Mouse (Mus musculus) hindbrain, embryonic 13.5 days (tissue): Measurements from ENCODE around the gene Olfml2b. TPM values are rescaled to one million over a fixed set of nuclear protein-coding genes. Genes with fewer than 3 reads are reported as not detected.

Experiments used
- ATAC-seq: fragments of 200-750 bp; cut with Nextera tagmentation; 2 replicates; pipeline ENCODE4 v1.8.0; 2017; ENCODE audit warnings: moderate TSS enrichment; ENCODE audit not compliant: low FRiP score
- H3K27ac ChIP-seq: fragments of 300-500 bp; sonication (generic); 2 replicates; pipeline ENCODE4 v1.5.1; 2015; ENCODE audit warnings: inconsistent platforms, mild to moderate bottlenecking, moderate library complexity
- H3K27me3 ChIP-seq: fragments of 300-500 bp; sonication (generic); 2 replicates; pipeline ENCODE4 v1.6.1; 2015; ENCODE audit warnings: mild to moderate bottlenecking, inconsistent platforms
- H3K36me3 ChIP-seq: fragments of 300-500 bp; sonication (generic); 2 replicates; pipeline ENCODE4 v1.6.1; 2015; ENCODE audit warnings: mild to moderate bottlenecking, inconsistent platforms
- H3K4me1 ChIP-seq: fragments of 300-500 bp; sonication (generic); replicated peaks from 2 replicates; pipeline ENCODE4 v1.6.1; 2015; ENCODE audit warnings: inconsistent platforms
- H3K4me2 ChIP-seq: fragments of 300-500 bp; sonication (generic); 2 replicates; pipeline ENCODE4 v1.6.1; 2015; ENCODE audit warnings: inconsistent platforms, mild to moderate bottlenecking, moderate library complexity
- H3K4me3 ChIP-seq: fragments of 300-500 bp; sonication (generic); 2 replicates; pipeline ENCODE4 v1.5.1; 2015; ENCODE audit warnings: mild to moderate bottlenecking, inconsistent platforms
- H3K9ac ChIP-seq: fragments of 300-500 bp; sonication (generic); 2 replicates; pipeline ENCODE4 v1.6.1; 2015; ENCODE audit warnings: mild to moderate bottlenecking, inconsistent platforms
- H3K9me3 ChIP-seq: fragments of 300-500 bp; sonication (generic); 2 replicates; pipeline ENCODE4 v1.6.1; 2016; ENCODE audit warnings: inconsistent platforms
- WGBS: fragments of 180-500 bp; shearing (Covaris S2); methylation state at CpG from one replicate; pipeline ENCODE4 v1.1.7; 2015; 5-methylcytosine and 5-hydroxymethylcytosine counted together
- polyA plus RNA-seq: library from polyadenylated mRNA; unstranded; fragments of >200 nt; fragmentation: Nextera tagmentation; extraction: Ambion mirVana; gene quantifications from 2 replicates; pipeline ENCODE4 v1.2.1, GENCODE M21; 2015

Olfml2b gene
- polyA plus RNA-seq = 5.2 and 6.1 TPM in 2 replicates

DNA sequence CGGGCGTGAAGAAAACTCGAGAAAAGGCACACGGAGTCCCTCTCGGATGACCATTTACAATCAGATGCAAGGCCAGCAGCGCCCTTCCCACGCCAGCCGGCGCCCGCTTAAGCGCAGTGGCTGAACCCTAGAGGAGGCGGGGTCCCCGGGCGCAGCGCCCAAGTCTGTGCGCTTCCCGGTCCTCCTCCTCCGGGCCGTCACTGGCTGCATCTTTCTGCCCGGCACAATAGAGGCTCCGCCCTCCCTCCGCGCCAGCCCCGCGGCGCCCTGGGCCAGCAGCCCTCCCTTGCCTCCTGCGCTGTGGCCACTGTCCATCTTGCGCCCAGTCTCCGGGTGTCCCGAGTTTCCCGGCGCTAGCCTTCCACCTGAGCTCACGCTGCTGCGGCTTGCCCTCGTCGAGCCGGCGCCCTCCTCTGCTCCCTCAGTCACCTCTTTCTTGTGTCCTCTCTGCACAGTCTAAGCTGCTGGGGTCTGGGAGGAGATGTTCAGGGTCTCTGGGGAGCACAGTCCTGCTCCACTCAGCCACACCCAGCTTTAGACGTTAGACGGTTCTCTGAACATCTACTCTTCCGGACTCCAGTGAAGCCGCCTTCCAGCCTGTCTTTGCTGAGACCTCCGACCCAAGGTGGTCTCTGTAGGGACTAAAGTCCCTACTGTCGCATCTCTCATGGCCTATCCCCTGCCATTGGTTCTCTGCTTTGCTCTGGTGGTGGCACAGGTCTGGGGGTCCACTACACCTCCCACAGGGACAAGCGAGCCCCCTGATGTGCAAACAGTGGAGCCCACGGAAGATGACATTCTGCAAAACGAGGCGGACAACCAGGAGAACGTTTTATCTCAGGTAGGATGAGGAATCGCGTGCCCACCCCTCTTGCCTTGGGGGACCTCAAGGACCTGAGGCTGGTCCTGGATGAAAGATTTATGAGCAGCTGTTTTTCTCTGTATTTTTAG is at the start of gene Olfml2b:
Olfml2b (plus strand) TSS at position 278 of the 951 bp plus-strand sequence.
- Histone ChIP-seq H3K4me3 (peak within 1 kb of the TSS; percentile 53), H3K4me1 (peaks cover 32% of the 10 kb centered on the region), H3K27ac (peak within 1 kb of the TSS; percentile 18; the same call in 1 of the 2 replicates), H3K27me3 (no peaks in the 10 kb centered on the region), H3K4me2 (peak within 1 kb of the TSS; percentile 83), H3K36me3 (peaks cover 3% of the 10 kb centered on the region; the same call in 1 of the 2 replicates), H3K9me3 (no peaks in the 10 kb centered on the region), H3K9ac (peak within 1 kb of the TSS; percentile 72)
- ATAC-seq = peak; percentile 96
- 14% methylated on average over 51 of the region's 51 CpGs for WGBS

GRCm38 (mm10) chr1:170594575-170594974 is 49.8 kb upstream of the Olfml2b start:
- WGBS = 97% methylated on average over 7 of the region's 7 CpGs
- ATAC-seq = no peak
- H3K27ac ChIP-seq = no peak overlapping the region
- no peak overlapping the region for H3K4me3 ChIP-seq
- no peaks in the 10 kb centered on the region for H3K36me3 ChIP-seq
- H3K27me3 ChIP-seq = peaks cover 13% of the 10 kb centered on the region
- peaks cover 2% of the 10 kb centered on the region; the same call in 1 of the 2 replicates for H3K4me1 ChIP-seq
- no peak overlapping the region for H3K9ac ChIP-seq
- H3K9me3 ChIP-seq = 0 out of 2 replicates have a peak, but pooled peaks cover 2% of the 10 kb centered on the region
- no peak overlapping the region for H3K4me2 ChIP-seq

GRCm38 (mm10) chr1:170605228-170606001 is 38.9 kb upstream of the Olfml2b start:
- no peak overlapping the region for H3K9ac ChIP-seq
- no peaks in the 10 kb centered on the region for H3K9me3 ChIP-seq
- no peak overlapping the region for H3K4me2 ChIP-seq
- H3K4me3 ChIP-seq = no peak overlapping the region
- no peaks in the 10 kb centered on the region for H3K27me3 ChIP-seq
- no peaks in the 10 kb centered on the region for H3K36me3 ChIP-seq
- H3K4me1 ChIP-seq = no peaks in the 10 kb centered on the region
- H3K27ac ChIP-seq = no peak overlapping the region
- ATAC-seq = no peak
- 83% methylated on average over 21 of the region's 21 CpGs for WGBS

DNA sequence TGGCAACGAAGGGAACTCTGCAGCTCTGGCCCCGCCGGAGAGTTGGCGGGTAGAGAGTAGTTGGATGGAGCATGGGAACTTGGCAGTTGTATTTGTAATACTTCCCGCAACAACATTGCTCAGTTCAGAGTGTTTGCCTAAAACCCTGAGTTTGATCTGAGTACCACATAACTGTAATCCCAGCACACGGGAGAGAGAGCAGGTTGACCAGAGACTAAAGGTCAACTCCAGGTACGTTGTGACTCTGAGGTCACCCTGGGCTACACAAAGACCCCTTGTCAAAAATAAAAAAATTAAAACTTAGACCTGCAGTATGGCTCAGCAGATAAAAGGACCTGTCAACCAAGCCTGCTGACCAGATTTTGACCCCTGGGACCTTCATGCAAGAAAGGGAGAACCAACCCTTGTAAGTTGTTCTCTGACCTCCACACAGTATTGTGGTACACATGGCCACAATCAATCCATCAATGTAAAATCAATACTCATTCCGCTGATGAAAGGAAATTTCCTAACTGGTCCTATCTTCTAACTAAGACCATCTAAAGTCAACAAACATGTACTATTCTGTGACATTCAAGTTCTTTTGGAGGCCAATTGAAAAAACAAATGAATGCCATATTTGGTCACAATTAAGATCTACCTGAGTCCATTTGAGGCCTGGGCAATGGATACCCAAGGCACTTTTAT is 37.0 kb upstream of the Olfml2b start:
- 95% methylated on average over 8 of the region's 8 CpGs for WGBS
- H3K4me2 ChIP-seq = no peak overlapping the region
- no peak overlapping the region for H3K4me3 ChIP-seq
- H3K9ac ChIP-seq = no peak overlapping the region
- H3K4me1 ChIP-seq = no peaks in the 10 kb centered on the region
- H3K27ac ChIP-seq = no peak overlapping the region
- no peaks in the 10 kb centered on the region for H3K27me3 ChIP-seq
- no peak for ATAC-seq
- no peaks in the 10 kb centered on the region for H3K9me3 ChIP-seq
- H3K36me3 ChIP-seq = no peaks in the 10 kb centered on the region

DNA sequence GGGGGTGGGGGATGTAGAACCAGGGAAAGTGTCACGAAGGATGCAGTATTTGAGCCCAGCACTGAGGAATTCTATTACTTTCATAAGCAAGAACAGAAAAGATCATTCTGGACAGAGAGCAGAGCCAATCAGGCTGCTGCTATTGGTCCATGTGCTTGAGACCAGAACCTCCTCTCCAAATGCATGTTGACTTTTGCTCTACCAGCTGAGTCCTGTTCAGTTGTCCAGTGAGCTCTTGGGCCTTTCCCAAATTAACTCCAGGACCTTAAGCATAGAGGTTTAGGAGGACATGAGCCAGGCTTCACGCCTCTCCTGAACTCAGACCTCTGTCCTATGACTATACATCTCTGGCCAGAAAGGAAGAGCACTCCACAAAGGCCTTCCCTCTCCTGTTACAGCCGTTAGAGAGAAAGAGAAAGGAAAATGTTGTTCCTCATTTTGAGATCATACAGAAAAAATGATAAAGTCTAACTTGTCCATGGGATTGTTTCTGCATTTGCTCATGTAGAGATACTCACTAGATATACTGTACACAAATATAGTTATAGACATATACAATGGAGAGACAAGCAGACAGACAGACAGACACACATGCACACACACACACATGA is 35.8 kb upstream of the Olfml2b start:
- no peaks in the 10 kb centered on the region for H3K9me3 ChIP-seq
- H3K27me3 ChIP-seq = no peaks in the 10 kb centered on the region
- no peak overlapping the region for H3K4me3 ChIP-seq
- no peaks in the 10 kb centered on the region for H3K36me3 ChIP-seq
- 0 out of 2 replicates have a peak, but pooled peaks cover 2% of the 10 kb centered on the region for H3K4me1 ChIP-seq
- no peak overlapping the region for H3K4me2 ChIP-seq
- WGBS = 88% methylated on average over 3 of the region's 3 CpGs
- H3K9ac ChIP-seq = no peak overlapping the region
- no peak overlapping the region for H3K27ac ChIP-seq
- ATAC-seq = no peak

DNA sequence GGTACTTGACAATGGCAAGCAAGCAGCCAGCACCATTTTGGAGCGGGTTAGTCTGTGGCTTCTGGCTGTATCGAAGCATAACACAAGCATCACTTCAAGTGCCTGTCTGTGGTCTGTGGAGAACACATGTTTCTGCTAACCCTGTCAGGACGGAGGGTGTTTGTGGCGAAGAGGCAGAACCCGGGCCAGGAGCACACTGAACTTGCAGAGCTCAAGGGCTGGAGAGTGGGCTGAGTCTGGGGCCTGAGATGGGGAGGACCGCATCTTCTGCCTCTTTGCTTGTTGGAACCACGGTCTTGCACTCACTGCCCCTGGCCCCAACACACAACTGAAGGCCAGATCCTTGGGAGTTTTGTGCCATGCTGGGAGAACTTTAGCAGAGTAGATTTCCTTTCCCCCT is 34.5 kb upstream of the Olfml2b start:
- Histone ChIP-seq H3K27ac (no peak overlapping the region), H3K4me2 (no peak overlapping the region), H3K4me1 (0 out of 2 replicates have a peak, but pooled peaks cover 2% of the 10 kb centered on the region), H3K9me3 (no peaks in the 10 kb centered on the region), H3K27me3 (no peaks in the 10 kb centered on the region), H3K4me3 (no peak overlapping the region), H3K9ac (no peak overlapping the region), H3K36me3 (no peaks in the 10 kb centered on the region)
- 91% methylated on average over 7 of the region's 7 CpGs for WGBS
- no peak for ATAC-seq

DNA sequence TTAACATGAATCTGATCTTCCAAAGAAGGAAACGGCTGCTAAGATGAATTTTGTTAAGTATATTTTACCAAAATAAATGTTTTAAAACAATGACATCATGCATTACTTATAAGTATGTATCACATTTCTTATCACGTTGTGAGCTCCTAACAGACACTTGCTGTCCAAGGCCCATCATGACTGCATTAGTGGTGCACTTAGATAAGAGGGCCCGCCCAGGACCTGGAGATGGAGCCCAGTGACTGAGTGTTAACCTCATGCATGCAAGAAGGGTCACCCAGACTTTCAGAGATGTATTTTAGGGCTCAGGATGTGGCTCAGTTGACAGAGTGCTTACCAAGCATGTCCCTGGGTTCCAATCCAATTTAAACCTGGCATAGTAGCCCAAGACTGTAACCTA is 34.0 kb upstream of the Olfml2b start:
- Histone ChIP-seq H3K36me3 (no peaks in the 10 kb centered on the region), H3K4me2 (no peak overlapping the region), H3K4me3 (no peak overlapping the region), H3K27me3 (no peaks in the 10 kb centered on the region), H3K4me1 (0 out of 2 replicates have a peak, but pooled peaks cover 2% of the 10 kb centered on the region), H3K27ac (no peak overlapping the region), H3K9ac (no peak overlapping the region), H3K9me3 (no peaks in the 10 kb centered on the region)
- 92% methylated on average over 3 of the region's 3 CpGs for WGBS
- ATAC-seq = no peak

- no peak overlapping the region for H3K27ac ChIP-seq
- no peak overlapping the region for H3K9ac ChIP-seq
- H3K9me3 ChIP-seq = no peaks in the 10 kb centered on the region
- WGBS = 93% methylated on average over 3 of the region's 3 CpGs
- H3K4me1 ChIP-seq = 0 out of 2 replicates have a peak, but pooled peaks cover 2% of the 10 kb centered on the region
- ATAC-seq = no peak
- no peaks in the 10 kb centered on the region for H3K27me3 ChIP-seq
- no peaks in the 10 kb centered on the region for H3K36me3 ChIP-seq
- no peak overlapping the region for H3K4me3 ChIP-seq
- no peak overlapping the region for H3K4me2 ChIP-seq
These were observed 33.6 kb upstream of the Olfml2b start for GRCm38 (mm10) chr1:170610695-170611094.

DNA sequence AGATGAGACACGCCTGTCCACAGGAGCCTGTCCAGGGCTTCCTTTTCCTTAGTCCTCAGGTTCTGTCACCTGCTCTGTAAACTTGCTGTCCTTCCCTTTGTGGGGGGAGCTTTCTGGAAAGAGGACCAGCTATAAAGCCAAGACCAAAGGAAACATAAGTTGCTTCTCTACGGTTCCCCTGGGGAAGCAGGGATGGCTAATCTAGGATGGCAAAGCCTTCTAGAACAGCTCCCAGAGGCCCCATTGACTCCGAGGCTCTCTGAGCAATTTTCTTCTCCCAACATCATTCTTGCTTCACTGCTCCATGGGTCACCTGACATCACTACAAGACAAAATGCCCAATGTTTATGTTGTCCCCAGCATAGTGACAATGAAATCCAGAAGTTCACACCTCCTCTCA is 32.7 kb upstream of the Olfml2b start:
- Histone ChIP-seq H3K9ac (no peak overlapping the region), H3K4me3 (no peak overlapping the region), H3K9me3 (no peaks in the 10 kb centered on the region), H3K36me3 (no peaks in the 10 kb centered on the region), H3K4me2 (no peak overlapping the region), H3K27ac (no peak overlapping the region), H3K27me3 (no peaks in the 10 kb centered on the region), H3K4me1 (0 out of 2 replicates have a peak, but pooled peaks cover 2% of the 10 kb centered on the region)
- ATAC-seq = no peak
- 89% methylated on average over 3 of the region's 3 CpGs for WGBS

- no peaks in the 10 kb centered on the region for H3K36me3 ChIP-seq
These were observed 31.1 kb upstream of the Olfml2b start for GRCm38 (mm10) chr1:170612968-170613872.

More at GRCm38 (mm10) chr1:170612968-170613872, 31.1 kb upstream of the Olfml2b start:
- no peak overlapping the region for H3K4me3 ChIP-seq
- WGBS = 64% methylated on average over 18 of the region's 18 CpGs
- no peak overlapping the region for H3K27ac ChIP-seq
- no peaks in the 10 kb centered on the region for H3K9me3 ChIP-seq
- ATAC-seq = peak; percentile 95
- H3K4me2 ChIP-seq = no peak overlapping the region
- H3K9ac ChIP-seq = no peak overlapping the region
- 0 out of 2 replicates have a peak, but pooled peaks cover 2% of the 10 kb centered on the region for H3K4me1 ChIP-seq
- no peaks in the 10 kb centered on the region for H3K27me3 ChIP-seq
